Mouse (Mus musculus): ENCODE measurements around the gene Gm49450. TPM values are rescaled to one million over a fixed set of nuclear protein-coding genes. Genes with fewer than 3 reads are reported as not detected.

Gm49450 gene
- polyA plus RNA-seq, 1 experiment from 2014 or later: not detected

DNA sequence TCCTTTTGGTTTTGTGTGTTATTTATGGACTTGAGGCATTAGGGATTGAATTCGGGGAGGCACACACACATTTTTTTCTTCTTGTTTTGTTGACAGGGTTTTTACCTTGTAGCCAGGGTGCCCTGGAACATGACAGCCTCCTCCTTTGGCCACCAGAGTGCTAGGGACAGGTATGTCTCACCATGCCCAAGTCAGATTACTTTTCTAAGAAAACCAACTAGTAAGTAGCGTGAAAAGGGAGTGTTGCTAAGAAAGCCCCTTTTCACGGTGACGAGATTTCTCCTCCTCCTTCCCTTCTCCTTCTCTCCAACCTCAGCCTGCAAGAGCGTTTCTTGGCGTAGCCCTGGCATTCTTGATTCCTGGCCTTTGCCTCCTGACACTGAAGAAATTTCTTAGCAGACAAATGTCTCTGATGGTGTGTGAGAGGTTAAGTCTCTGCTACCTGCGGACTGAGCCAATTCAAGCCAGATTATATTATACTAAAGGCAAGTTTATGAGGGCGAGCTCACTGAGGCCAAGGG lies 34.4 kb upstream of the Gm49450 start:
- H3K36me3 ChIP-seq (ENCODE audit: control insufficient read depth, insufficient read depth, low read length): no peaks in the 10 kb centered on the region
- peak overlapping the region; percentile 73 for H3K27ac ChIP-seq (ENCODE audit: low read length)
- WGBS: 52% methylated on average over 8 of the region's 8 CpGs
- no peak overlapping the region for H3K4me3 ChIP-seq (ENCODE audit: low read depth, low read length)
- H3K4me1 ChIP-seq (ENCODE audit: control insufficient read depth, insufficient read depth, low read length): peaks cover 28% of the 10 kb centered on the region
- no peaks in the 10 kb centered on the region for H3K27me3 ChIP-seq (ENCODE audit: control insufficient read depth, insufficient read depth, low read length)
- ATAC-seq (ENCODE audit: insufficient number of reproducible peaks, insufficient read depth, low FRiP score, low read depth): no peak
- peak overlapping the region; percentile 2; the same call in 1 of the 2 replicates for H3K4me2 ChIP-seq (replicated peaks; ENCODE audit: low read depth, low read length)
- no peaks in the 10 kb centered on the region for H3K9me3 ChIP-seq (ENCODE audit: control insufficient read depth, low read depth, low read length)
- no peak overlapping the region for H3K9ac ChIP-seq (replicated peaks; ENCODE audit: low read depth, low read length)

DNA sequence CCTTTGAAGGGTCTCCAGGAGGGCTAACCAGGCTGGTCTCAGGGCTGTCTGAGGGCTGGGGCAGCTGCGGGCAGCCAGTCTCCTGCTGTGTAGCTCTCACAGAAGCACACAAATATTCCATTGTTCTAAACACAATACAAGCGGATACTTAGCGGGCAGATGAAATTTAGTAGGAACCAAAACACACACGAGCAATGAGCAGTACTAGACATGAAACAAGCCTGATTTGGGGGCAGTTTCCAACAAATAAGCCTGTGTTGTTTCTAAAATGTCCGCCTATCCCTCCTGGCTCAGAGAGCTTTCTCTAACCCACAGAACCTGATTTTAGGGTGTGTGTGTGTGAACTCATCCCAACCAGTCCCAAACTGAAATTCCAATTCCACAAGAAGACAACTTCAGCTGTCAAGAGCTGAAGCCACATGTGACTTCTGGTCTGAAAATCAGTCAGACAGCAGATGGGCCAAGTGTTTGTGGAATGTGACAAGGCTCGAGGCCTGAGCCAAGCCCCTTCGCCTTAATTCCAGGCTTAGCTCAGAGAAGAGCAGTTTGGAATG lies 33.8 kb upstream of the Gm49450 start:
- H3K4me2 ChIP-seq (replicated peaks; ENCODE audit: low read depth, low read length): 0 out of 2 replicates have a peak overlapping the region, but pooled peaks have one; percentile 2
- H3K9ac ChIP-seq (replicated peaks; ENCODE audit: low read depth, low read length): no peak overlapping the region
- H3K4me1 ChIP-seq (ENCODE audit: control insufficient read depth, insufficient read depth, low read length): peaks cover 25% of the 10 kb centered on the region
- no peaks in the 10 kb centered on the region for H3K9me3 ChIP-seq (ENCODE audit: control insufficient read depth, low read depth, low read length)
- 36% methylated on average over 7 of the region's 7 CpGs for WGBS
- ATAC-seq (ENCODE audit: insufficient number of reproducible peaks, insufficient read depth, low FRiP score, low read depth): no peak
- peak overlapping the region; percentile 73; the same call in 1 of the 2 replicates for H3K27ac ChIP-seq (ENCODE audit: low read length)
- H3K4me3 ChIP-seq (ENCODE audit: low read depth, low read length): no peak overlapping the region
- H3K27me3 ChIP-seq (ENCODE audit: control insufficient read depth, insufficient read depth, low read length): no peaks in the 10 kb centered on the region
- H3K36me3 ChIP-seq (ENCODE audit: control insufficient read depth, insufficient read depth, low read length): no peaks in the 10 kb centered on the region

DNA sequence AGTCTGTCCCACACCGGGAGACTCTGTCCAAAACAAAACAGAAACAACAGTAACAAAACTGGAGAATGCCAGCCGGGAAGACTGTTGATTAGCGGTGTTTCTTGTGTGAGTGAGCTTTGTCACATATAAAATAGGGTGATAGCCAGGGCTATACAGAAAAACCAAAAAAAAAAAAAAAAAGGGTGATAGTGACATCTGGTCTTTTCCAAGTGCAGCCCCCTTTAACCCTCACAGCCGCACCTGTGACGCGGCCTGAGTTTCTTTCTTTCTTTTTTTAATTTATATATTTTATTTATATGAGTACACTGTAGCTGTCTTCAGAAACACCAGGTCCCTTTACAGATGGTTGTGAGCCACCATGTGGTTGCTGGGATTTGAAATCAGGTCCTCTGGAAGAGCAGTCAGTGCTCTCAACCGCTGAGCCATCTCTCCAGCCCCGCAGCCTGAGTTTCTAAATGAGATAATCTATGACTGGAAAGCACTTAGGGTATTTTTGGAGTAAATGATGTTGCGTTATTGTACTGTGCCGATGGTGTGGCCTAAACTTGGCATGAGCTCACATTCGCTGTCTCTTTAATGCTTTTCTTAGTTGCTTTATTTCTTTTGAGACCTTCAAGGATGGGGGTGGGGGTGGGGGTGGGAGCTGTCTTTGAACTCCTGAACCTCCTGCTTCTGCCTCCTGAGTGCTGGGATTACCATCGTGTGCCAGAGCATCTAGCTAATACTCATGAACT lies 32.8 kb upstream of the Gm49450 start:
- Histone ChIP-seq H3K4me2 (replicated peaks; ENCODE audit: low read depth, low read length) (peak overlapping the region; percentile 54), H3K4me1 (ENCODE audit: control insufficient read depth, insufficient read depth, low read length) (peaks cover 15% of the 10 kb centered on the region)

DNA sequence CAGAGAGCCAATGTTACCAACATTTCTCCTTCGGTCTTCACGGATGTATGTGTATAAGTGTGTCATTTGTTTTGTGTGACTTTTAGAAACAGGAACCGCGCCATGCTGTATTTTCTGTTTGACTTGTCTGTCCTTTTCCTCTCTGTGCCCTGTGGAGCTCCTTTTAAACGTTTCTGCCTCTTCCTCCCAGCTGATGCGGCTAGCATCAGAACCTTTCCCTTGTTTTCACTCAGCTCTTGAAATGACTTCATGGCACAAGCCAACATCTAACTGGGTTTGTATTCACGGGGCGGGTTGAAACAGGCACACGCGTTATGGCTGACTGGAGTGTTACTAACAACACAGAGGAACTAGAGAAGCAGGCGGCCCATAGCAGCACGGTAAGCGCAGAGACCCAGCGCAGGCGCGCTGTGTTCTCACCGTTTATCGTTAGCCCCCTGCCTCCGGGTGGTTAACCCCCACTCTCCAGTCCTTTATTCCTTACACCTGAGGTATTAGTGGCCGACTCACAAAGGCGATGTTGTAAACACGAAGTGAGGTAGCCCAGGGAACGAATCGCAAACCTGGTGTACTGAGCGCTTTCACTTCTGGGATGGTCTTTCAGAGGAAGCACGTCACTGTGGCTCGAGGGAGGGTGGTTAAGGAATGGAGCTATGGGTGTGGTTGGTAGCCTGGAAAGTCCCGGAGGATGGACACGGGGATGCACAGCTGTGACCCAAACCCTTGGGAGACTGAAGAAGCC lies 32.1 kb upstream of the Gm49450 start:
- Histone ChIP-seq H3K36me3 (ENCODE audit: control insufficient read depth, insufficient read depth, low read length) (no peaks in the 10 kb centered on the region), H3K27ac (ENCODE audit: low read length) (peak overlapping the region; percentile 86), H3K4me2 (replicated peaks; ENCODE audit: low read depth, low read length) (peak overlapping the region; percentile 54), H3K9me3 (ENCODE audit: control insufficient read depth, low read depth, low read length) (no peaks in the 10 kb centered on the region), H3K27me3 (ENCODE audit: control insufficient read depth, insufficient read depth, low read length) (no peaks in the 10 kb centered on the region), H3K4me1 (ENCODE audit: control insufficient read depth, insufficient read depth, low read length) (peaks cover 8% of the 10 kb centered on the region; the same call in 1 of the 2 replicates), H3K9ac (replicated peaks; ENCODE audit: low read depth, low read length) (peak overlapping the region; percentile 49), H3K4me3 (ENCODE audit: low read depth, low read length) (peak overlapping the region; percentile 42)
- ATAC-seq (ENCODE audit: insufficient number of reproducible peaks, insufficient read depth, low FRiP score, low read depth): peak; percentile 72
- WGBS: 3% methylated on average over 29 of the region's 29 CpGs

More for the DNA sequence above, 32.8 kb upstream of the Gm49450 start:
- ATAC-seq (ENCODE audit: insufficient number of reproducible peaks, insufficient read depth, low FRiP score, low read depth): no peak
- Histone ChIP-seq H3K9ac (replicated peaks; ENCODE audit: low read depth, low read length) (peak overlapping the region; percentile 49; the same call in 1 of the 2 replicates), H3K4me3 (ENCODE audit: low read depth, low read length) (peak overlapping the region; percentile 42), H3K36me3 (ENCODE audit: control insufficient read depth, insufficient read depth, low read length) (no peaks in the 10 kb centered on the region), H3K27ac (ENCODE audit: low read length) (peak overlapping the region; percentile 86), H3K27me3 (ENCODE audit: control insufficient read depth, insufficient read depth, low read length) (no peaks in the 10 kb centered on the region), H3K9me3 (ENCODE audit: control insufficient read depth, low read depth, low read length) (no peaks in the 10 kb centered on the region)
- WGBS: 40% methylated on average over 12 of the region's 12 CpGs

DNA sequence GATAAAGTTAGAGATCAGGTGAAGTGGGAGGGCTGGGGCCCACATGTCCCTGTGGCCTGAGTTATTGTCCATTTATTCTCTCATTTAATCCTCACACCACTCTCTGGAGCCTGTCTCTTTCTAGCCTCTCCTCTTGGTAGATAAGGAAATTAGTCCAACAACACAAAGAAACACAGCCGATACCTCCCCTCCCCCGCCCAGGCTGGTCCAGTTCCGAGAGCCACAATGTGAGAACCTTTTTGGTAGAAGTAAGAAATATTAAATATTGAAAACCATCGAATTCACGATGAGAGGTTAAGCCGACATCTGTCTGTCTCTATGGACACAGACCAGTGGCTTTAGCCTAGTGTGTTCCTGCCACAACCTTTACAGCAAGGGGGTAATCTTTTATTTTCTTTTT lies 31.3 kb upstream of the Gm49450 start:
- Histone ChIP-seq H3K36me3 (ENCODE audit: control insufficient read depth, insufficient read depth, low read length) (no peaks in the 10 kb centered on the region), H3K27ac (ENCODE audit: low read length) (peak overlapping the region; percentile 86; the same call in 1 of the 2 replicates), H3K4me1 (ENCODE audit: control insufficient read depth, insufficient read depth, low read length) (peaks cover 7% of the 10 kb centered on the region; the same call in 1 of the 2 replicates), H3K9me3 (ENCODE audit: control insufficient read depth, low read depth, low read length) (no peaks in the 10 kb centered on the region), H3K4me3 (ENCODE audit: low read depth, low read length) (no peak overlapping the region; the same call in 1 of the 2 replicates), H3K4me2 (replicated peaks; ENCODE audit: low read depth, low read length) (peak overlapping the region; percentile 54), H3K27me3 (ENCODE audit: control insufficient read depth, insufficient read depth, low read length) (no peaks in the 10 kb centered on the region), H3K9ac (replicated peaks; ENCODE audit: low read depth, low read length) (0 out of 2 replicates have a peak overlapping the region, but pooled peaks have one; percentile 49)
- 61% methylated on average over 6 of the region's 6 CpGs for WGBS
- no peak for ATAC-seq (ENCODE audit: insufficient number of reproducible peaks, insufficient read depth, low FRiP score, low read depth)

DNA sequence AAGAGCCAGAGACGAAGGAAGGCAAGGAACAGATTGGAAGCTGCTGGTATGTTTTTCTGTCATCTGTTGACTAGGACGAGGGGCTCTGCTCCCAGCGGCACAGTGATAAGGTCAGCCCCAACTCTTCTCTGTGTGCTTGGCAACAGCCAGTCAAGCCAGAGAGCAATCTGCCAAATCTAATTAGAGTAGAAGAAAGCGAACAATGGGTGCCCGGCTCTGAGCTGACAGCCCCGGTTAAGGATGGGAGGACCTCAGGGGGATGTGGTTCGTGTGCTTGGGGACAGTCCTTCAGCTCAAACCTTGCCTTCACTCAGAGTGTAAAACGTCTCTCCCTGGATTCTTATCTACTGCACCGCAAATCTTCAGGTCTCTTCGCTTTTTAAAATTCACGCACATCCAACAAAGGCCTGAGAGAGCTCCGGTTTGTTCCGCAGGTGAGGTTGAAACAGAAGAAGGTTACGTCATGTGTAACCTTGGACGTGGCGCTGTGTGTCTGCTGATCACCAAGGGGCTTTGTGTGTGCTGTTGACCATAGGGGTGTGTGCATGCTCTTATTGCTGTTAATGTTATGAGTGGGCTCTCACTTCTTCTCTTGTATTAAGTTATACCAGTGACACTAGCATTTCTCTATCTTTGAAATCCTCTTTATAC lies 30.2 kb upstream of the Gm49450 start:
- peak overlapping the region; percentile 33; the same call in 1 of the 2 replicates for H3K27ac ChIP-seq (ENCODE audit: low read length)
- H3K4me1 ChIP-seq (ENCODE audit: control insufficient read depth, insufficient read depth, low read length): peaks cover 7% of the 10 kb centered on the region; the same call in 1 of the 2 replicates
- no peak overlapping the region for H3K9ac ChIP-seq (replicated peaks; ENCODE audit: low read depth, low read length)
- 0 out of 2 replicates have a peak overlapping the region, but pooled peaks have one; percentile 0 for H3K4me3 ChIP-seq (ENCODE audit: low read depth, low read length)
- WGBS: 47% methylated on average over 16 of the region's 16 CpGs
- no peaks in the 10 kb centered on the region for H3K36me3 ChIP-seq (ENCODE audit: control insufficient read depth, insufficient read depth, low read length)
- no peaks in the 10 kb centered on the region for H3K9me3 ChIP-seq (ENCODE audit: control insufficient read depth, low read depth, low read length)
- no peaks in the 10 kb centered on the region for H3K27me3 ChIP-seq (ENCODE audit: control insufficient read depth, insufficient read depth, low read length)
- ATAC-seq (ENCODE audit: insufficient number of reproducible peaks, insufficient read depth, low FRiP score, low read depth): 0 out of 2 replicates have a peak, but pooled peaks have one; percentile 25
- H3K4me2 ChIP-seq (replicated peaks; ENCODE audit: low read depth, low read length): no peak overlapping the region

DNA sequence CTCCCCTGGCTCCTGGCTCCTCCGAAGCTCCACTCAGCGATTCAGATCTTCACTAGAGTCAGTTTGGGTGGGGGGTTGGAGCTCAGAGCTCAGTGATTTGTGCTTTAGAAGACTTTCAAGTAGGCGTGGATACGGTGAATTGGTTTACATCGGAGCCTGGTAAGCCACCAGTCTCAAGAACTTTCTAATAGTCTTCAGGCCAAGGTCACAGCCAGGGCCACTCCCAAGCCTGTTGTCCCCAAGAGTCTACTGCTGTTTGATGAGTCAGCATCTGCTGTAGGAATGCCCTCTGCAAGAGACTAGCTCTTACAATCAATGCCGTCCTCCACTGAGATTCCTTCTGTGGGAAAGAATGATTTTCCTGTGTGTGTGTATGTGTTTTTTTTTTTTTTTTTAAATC lies 28.7 kb upstream of the Gm49450 start:
- Histone ChIP-seq H3K4me2 (replicated peaks; ENCODE audit: low read depth, low read length) (no peak overlapping the region), H3K9ac (replicated peaks; ENCODE audit: low read depth, low read length) (no peak overlapping the region), H3K27ac (ENCODE audit: low read length) (no peak overlapping the region), H3K9me3 (ENCODE audit: control insufficient read depth, low read depth, low read length) (no peaks in the 10 kb centered on the region), H3K27me3 (ENCODE audit: control insufficient read depth, insufficient read depth, low read length) (no peaks in the 10 kb centered on the region), H3K4me1 (ENCODE audit: control insufficient read depth, insufficient read depth, low read length) (peaks cover 7% of the 10 kb centered on the region; the same call in 1 of the 2 replicates), H3K4me3 (ENCODE audit: low read depth, low read length) (no peak overlapping the region), H3K36me3 (ENCODE audit: control insufficient read depth, insufficient read depth, low read length) (no peaks in the 10 kb centered on the region)
- no peak for ATAC-seq (ENCODE audit: insufficient number of reproducible peaks, insufficient read depth, low FRiP score, low read depth)
- WGBS: 86% methylated on average over 6 of the region's 6 CpGs
